Mouse (Mus musculus): ENCODE data around the gene Galnt4.
A peak's percentile ranks its signal among the peaks of the same experiment; 100 is the strongest.

The Galnt4 gene

DNA sequence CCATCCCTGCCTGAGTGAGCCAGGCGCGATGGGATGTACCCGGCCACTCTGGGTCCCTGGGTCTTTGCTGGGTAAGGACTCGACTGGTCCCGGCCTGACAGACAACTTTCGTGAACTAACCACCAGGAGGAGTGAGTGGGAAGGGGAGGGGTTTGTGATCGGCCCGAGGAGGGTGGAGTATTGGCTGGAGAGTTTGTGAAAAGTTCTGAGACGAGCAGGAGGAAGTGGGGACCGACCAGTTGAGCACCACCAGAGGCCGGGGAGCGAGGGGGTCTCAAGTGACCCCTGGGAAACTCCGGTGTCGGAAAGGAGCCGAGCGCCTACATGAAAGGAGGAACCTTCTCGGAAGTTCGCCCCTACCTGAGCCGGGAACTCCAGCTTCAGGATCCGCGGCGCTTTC lies at the start of gene Galnt4:
Galnt4 (plus strand) TSS at position 196 of the 400 bp plus-strand sequence.
- peak; percentile 71 for DNase-seq (ENCODE audit: low spot score)

DNA sequence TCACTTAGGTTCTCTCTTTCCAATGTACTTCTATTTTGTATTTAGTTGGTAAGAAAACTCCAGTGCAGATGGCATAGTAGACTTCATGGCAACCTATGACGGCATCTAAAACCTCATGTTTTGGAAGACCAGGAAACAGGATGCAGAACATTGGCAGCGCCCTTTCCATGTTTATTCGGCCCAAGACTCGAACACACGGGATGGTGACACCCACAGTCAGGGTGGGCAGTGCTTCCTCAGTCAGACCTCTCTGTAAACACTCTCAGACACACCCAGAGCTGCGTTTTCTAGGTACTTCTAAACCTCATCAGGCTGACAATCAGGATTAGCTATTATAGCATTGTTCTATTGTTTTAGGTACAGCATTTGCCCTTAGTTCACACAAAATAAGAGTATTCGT lies 47.4 kb upstream of the Galnt4 start:
- DNase-seq (ENCODE audit: low spot score) = no peak

DNA sequence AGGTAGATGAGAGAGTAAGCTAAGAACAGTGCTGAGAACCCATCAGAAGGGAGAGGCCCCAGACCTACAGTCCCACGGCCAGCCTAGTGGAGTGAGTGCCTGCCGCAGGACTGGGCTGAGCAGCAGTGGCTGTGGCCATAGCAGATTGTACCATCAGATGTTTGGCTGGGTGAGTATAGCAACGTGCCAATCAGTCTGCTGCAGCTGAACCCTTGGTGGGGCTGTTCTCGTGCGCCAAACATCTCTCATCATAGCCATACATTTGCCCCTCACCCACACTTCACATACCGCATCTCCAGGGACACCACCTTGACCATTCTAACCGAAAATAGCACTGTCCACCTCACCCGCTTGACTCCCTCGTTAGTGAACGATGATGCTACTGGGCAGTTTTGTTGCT lies 46.5 kb upstream of the Galnt4 start:
- no peak for DNase-seq (ENCODE audit: low spot score)

DNA sequence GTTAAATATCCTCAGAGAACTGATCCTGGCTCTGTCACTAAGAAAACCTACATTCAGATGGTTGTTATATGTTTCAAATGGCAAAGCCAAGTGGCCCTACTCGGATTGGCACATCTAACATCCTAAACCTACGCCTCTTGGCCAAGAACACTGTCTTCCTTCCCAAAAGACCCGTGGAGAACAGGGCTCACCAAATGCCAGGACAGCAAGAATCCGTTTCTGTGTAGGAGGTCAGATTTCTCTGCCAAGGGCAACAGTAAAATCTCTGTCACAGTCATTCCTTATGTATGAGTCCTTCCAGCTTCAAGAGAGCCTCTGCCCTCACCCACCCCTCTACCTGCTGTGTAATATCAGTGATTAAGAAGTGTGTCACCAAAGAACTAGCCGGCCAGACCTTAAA lies 45.4 kb upstream of the Galnt4 start:
- DNase-seq (ENCODE audit: low spot score) = no peak

DNA sequence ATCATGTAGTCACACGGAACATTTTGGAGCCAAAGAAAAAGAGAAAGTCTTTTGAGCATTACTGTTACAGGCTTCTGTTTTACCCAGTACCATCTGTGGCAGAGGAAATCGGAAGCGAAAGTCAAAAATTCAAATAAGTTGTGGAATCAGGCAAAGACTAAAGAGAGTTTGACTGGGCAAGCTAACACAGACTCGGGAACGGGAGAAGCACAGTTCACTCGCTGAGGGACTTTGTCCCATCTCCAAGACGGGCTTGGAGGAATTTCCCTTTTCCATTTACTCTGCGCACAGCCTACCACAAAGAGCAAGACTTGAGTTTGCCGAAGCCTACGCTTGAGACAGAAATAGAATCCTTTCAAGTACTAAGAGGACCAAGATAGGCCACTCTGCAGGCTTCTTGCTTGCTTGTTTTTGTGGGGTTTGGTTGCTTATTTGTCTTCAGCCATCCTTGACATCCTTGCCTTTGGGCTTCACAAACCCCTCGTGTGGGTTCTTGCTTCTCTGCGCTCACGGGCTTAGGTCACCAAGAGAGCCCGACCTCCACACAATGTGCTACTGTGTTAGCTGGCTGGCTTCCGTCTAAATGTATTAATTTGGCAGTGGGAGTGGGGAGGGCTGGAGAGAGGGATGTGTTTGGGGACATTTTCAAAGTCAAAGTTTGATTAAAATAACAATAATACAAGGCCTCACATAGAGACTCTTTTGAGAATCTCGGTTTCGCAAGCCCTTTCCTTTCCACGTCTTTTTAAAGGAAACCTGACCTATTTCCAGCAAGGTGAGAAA lies 31.7 kb upstream of the Galnt4 start:
- no peak for DNase-seq (ENCODE audit: low spot score)

DNA sequence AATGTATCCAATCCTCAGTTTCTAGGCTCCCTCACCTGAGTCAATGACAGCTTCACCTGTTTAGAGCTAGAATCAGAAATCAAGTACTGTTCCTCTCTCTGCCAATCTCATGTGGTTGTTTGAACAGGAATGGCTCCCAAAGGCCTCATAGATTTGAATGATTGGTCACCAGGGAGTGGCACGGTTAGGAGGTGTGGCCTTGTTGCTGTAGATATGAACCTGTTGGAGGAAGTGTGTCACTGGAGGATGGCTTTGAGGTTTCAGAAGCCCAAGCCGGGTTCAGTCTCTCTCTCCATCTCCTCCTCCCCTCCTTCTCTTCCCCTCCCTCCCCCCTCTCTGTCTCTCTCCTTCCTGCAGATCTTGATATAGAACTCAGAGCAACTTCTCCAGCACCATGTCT lies 29.3 kb upstream of the Galnt4 start:
- no peak for DNase-seq (ENCODE audit: low spot score)

DNA sequence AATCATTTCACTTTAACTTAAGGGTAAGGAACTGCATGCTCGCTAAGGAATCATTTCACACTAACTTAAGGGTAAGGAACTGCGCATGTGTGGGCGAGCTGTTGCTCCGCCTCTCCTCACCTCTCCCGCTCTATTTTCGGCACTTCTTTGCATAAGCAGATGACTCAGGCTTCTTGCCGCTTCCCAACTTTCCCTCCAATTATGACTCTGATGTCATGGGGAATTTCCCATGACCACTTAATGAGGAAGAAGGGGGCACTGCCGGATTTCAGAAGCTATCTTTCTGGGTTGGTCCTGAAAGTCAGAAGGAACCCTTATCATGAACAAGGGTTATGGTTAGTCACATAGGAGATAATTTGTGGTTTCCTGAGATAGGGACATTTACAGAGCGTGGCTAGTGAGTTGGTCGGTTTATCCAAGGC lies 26.4 kb upstream of the Galnt4 start:
- peak; percentile 71 for DNase-seq (ENCODE audit: low spot score)

DNA sequence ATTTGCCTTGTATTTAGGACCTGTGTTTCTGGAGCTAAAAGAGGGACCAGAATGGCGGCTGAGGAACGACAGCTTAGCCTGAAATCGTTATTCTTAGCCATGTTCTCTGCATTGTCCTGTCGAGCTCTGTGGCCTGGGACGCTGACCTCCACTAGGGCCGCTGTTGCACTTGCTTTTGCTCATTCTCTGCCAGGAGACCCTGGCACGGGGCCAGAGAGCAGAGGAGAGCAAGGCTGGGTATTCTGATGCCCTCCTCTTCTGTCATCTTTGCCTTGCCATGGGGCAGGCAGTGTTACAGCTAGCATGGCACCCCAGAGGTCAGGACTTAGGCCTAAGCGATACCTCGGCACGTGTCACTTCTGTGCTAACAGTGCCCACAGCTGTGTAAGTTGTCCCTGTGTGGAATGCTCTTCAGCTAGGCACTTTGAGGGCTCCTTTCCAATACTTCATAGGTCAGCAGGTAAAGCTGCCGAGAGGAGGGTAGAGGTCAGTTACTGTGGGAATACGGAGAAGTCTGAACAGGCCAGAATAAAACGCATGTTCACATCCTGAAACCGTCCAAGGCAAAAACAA lies 24.4 kb upstream of the Galnt4 start:
- peak; percentile 69 for DNase-seq (ENCODE audit: low spot score)

DNA sequence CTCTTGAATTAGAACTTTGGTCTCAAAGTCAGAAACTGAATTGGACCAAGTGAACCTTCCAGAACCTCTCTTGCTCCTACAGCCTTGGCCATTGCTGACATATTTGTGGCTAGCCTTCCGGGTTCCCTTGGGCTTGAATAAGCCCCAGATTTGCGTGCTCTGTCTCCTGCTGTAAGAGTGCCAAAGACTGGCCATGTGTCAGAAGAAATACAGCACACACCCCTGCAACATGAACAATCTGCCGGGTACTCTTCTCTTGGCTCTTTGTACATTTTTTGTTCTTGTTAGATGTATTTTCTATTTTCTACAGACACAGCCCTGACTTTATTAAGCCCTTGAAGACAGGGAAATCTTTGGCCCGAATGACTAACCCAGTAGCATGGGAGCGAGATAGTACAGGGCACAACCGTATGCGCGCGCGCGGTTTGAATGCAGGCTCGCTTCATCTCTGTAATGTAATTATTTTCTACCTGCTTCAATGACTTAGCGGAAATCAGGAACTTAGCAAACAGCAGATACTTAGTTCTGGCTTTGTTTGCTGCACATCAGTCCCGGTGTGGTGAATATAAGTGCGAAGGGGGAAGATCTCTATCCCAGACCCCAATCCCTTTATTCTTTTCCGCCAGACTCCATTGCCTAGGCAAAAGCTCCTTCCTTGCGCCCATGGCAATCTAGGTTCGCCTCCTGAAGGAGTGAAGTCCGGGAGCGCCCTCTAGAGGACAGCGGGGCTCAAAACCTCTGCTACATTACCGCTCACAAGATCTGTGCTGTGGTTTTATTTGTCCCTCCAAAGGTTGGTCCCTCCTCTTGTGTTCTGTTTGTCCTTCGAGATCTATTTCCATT lies 23.3 kb upstream of the Galnt4 start:
- peak; percentile 86 for DNase-seq (ENCODE audit: low spot score)

DNA sequence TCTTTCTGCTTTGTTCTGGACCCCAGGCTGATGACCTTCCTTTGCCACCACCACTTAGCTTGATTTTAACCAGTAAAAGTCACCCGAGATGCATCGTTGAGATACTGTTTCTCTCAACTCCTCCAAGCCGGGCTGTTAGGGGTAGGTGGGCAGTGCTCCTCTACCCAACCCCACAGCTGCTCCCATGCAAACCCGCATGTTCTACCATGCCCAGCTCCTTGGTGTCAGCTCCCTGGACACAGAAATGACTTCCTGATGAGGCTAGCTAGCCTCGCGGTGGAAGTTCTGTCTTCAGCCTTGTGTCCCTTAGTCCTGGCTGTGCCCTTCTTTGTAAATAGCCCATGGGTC lies 22.7 kb upstream of the Galnt4 start:
- DNase-seq (ENCODE audit: low spot score) = no peak

DNA sequence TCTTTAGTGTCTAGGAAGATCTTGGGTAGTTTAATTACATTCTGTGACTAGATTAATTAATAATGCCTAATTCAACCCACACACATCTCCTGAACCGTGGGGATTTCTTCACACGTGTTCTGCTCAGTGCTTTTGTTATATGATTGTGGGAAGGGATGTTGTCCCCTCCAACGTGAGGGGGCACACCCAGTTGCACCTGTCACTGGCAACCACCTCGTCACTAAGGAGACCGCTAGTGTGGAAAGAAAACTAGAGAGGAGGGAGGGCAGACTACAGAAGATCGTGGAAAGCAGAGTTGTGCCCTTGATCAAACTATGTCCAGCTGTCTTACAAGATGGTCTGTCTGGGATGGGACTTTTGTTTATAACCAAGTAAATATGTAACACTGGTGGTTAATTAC lies 21.9 kb upstream of the Galnt4 start:
- no peak for DNase-seq (ENCODE audit: low spot score)

DNA sequence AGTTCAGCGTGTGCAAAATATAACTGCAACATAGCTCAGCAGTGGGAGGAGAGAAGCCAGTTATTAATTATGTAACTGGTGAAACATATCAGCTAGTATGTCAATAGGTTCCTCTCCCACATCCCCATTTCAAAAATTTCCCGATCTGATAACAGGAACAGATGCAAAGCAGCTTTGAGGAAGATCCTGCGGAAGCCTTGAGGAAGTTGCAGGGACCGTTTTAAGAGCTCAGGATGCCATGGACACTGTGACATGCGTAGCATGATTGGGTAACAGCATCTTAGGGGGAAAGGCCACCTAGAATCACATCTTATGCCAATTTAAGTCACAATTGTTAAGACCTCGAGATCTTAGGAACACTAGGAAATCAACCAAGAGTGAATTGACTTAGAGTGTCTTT lies 18.1 kb upstream of the Galnt4 start:
- no peak for DNase-seq (ENCODE audit: low spot score)

DNA sequence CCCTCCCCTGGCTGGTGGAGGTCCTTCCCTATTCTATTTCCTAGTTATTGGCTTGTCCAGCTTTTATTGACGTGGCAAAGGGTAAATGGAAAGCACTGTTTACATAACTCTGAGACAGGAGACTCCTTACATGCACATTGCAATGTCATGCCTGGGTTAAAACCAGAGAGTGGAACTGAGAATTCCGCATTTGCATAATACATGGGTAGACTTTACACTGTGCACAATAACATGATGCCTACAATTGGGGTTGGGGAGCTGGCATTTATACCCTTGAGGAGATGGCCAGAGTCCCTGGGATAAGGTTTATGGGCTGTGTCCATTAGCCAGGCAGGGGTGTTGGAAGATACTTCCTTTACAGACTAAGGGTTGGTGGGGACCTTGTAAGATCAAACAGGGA lies 14.6 kb upstream of the Galnt4 start:
- no peak for DNase-seq (ENCODE audit: low spot score)

DNA sequence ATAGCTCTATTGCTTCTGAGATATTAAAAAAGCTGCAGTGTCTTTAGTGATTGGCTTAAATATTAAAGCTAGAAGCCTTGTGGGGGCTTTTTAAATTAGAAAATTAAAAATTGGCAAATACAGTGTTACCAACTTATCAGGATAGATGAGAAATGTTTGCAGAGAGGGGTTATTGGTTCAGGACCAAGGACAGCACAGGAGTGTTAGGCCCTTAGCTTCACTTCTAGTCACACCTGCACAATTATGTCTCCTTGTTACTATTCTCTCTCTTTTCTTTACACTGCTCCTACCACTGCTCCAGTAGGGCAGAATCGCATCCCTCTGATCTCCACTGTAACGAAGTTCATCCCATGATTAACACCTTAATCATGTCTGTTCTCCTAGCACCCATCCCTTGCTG lies 12.8 kb upstream of the Galnt4 start:
- DNase-seq (ENCODE audit: low spot score) = no peak

DNA sequence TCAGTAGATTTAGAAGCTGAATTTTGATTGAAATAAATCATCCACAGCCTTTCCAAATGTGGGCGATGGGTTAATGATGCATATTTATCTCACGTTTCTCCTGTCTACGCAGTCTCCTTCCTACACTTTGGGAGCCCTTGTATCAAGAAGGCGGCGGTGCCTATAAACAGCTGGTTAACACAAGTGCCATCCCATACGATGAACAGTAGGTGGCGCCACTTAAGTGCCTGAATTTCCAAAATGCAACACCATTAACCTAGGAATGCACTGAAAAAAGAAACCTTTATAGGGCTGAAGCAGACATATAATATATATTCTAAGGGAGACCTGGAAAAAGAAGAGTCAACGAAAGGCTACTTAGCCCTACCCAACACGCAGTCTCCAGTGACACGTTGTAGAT lies 10.6 kb upstream of the Galnt4 start:
- DNase-seq (ENCODE audit: low spot score) = no peak

DNA sequence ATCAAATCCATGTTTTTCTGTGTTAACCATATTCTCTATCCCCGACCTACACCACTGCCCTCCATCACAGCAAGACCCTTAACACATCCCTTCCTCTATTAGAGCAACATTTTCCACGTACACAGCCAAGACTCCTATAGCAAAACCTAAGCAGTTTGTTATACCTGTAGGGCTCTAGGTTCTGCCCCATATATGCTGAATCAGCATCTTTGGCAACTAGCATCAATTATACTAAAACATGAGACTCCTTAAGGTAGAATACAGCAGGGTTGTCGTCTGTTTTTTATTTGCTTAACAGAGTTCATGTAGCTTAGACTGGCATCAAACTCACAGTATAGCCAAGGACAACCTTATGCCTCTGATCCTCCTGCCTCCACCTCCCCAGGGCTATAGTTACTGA lies 2.4 kb upstream of the Galnt4 start:
- no peak for DNase-seq (ENCODE audit: low spot score)

DNA sequence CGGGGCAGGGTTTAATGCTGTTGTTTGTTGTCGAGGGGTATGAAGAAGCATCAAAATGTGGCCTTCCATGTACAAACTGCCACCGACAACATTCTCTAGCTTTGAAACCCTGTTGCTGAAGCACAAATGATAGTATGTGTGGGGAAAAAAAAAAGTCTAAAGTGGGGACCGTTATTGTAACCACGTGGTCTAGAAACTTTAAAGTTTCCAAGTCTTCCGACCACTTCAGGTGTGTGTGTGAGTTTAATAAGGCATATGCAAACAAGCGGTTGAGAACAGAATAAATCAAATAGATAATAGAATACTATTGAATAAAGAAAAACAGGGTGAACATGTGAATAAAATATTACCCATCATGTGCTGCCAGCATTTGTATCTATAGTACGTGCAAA lies 1.7 kb upstream of the Galnt4 start:
- DNase-seq (ENCODE audit: low spot score) = no peak

DNA sequence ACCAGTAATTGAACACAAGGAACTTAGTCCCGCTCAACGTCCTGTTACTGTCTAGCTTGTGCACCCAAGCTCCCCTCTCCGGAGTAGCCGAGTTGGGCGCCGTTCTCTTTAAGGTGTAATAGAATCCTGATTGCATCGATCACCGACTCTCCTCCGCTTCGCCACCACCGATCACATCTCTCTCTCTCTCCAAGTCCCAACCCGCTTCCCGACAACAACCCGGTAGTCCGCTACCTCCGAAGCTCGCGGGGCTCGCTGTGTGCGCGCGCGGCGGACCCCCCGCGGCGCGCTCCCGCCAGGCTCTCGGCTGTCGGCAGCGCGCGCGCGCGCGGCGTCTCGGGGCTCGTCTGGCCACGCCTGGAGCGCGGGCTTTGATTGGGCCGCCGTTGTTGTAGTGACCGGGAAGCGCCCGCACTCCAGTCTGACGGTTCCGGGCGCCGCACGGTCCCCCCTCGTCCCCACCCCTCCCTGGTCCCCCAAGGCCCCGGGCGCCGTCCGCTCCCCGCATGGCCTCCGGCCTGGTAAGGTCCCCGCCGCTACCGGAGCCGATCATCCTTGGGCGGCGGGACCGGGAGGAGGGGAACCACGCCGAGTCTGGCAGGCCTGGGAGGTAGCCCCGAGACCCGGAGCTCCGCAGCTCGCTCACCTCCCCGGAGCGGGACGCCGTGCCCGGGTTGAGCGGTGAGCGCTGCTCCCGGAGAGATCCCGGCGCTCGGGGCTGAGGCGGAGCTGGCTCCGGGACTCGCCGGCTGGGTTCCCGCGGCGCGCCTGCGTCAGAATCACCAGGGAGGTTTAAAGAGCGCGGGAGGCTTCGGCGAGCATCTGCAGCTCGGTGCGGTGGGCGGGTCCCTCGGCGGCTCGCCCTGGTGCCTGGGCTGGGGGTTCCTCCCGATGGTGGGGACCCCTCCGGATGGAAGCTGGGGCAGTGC lies 992 bp upstream of the Galnt4 start, which contains the start of gene Poc1b:
Poc1b (plus strand) TSS at position 334 of the 929 bp plus-strand sequence.
- peak; percentile 88 for DNase-seq (ENCODE audit: low spot score)

DNA sequence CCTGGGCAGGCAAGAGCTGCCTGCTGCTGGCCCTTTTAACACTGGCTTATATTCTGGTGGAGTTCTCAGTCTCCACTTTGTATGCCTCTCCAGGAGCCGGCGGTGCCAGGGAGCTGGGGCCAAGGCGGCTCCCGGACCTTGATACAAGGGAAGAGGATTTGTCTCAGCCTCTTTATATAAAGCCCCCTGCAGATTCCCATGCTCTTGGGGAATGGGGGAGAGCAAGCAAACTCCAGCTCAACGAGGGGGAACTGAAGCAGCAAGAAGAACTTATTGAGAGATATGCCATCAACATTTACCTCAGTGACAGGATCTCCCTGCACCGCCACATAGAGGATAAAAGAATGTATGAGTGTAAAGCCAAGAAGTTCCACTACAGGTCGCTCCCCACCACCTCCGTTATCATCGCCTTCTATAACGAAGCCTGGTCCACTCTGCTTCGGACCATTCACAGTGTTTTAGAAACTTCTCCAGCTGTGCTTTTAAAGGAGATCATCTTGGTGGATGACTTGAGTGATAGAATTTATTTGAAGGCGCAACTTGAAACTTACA lies 548 bp downstream of the Galnt4 start:
- DNase-seq (ENCODE audit: low spot score) = no peak

DNA sequence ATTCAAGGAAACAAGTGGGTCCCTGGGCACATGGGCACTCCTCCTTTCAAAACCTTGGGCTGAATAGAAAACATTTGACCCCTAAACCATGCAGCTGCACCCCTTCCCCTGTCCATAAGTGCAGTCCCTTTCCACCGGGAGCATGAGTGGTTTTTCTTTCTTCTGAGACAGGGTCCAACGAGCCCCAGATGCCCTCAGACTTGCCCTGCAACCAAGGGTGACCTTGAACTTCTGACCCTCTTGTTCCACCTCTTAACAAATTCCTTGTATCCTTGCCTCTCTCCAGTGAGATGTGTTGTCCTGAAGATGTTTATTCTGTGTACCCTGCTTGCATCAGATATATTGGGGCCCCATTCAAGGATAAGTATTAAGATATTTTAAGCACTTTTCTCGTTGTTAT lies 5.6 kb downstream of the Galnt4 start:
- no peak for DNase-seq (ENCODE audit: low spot score)

DNA sequence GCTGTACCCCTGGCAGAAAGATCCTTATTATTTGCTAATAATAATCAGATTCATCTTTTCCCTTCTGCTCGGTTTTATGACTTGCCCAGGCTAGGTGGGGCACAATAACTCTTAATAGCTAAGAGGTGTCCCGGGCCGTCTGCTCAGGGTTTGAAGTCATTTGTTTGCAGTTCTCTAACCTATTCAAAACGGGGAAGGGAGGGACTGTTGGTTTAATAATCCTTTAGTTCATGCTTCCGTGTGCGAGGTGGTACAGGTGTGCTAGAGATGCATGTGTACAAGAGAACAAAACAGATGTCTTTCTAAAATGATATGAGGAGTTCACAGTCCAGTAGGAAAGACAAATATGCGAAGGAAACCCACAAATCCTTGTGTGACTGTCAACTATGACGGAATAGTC lies 6.3 kb downstream of the Galnt4 start:
- DNase-seq (ENCODE audit: low spot score) = no peak
